Comparison of ENCODE assay signal across 13 mouse cellular contexts in the genomic region with DNA sequence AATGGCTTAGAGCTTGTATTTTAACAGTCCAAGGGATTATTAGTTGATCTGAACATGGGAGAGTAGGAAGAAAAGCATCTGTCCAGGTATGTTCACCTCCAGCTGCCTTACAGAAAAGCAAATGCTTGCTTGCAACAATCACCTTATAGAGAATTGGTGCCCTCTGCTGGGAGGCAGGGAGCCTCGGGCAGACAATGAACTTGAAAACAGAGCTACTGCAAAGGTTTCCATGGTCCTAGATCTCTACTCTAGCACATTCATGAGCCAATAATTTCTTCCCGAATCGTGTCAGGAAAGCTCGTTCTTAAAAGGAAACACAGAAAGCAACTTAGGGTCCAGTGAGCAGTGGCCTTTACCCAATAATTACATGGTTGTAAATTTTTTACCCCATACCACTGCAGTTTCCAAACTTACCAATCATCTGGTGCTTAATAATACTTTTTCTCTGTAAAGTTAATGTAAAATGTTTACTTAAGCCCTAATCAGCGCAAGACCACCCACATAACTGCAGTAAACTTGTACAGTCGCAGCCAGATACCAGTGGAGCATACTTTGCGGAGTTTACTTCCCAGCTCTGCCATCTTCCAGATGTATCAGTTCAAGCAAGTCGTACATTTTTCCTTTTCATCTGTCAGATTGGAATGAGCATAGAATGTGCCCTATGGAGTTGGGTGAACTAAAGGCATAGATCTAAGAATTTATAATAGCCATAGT.
DNase-seq lines count a peak whose midpoint lies in the region; ATAC-seq and TF ChIP-seq lines count a peak whose summit lies in the region.
"Had no signal": no experiment of that assay in that cellular context is flagged by ENCODE, and none has a peak within 500 bp of the region (broad histone marks: within the 10 kb centered on the region; RNA-seq: fewer than 3 reads in every experiment).

No protein-coding gene starts in this region.

- no peak overlapping the region for H3K27ac ChIP-seq in forebrain, postnatal 0 days (ENCODE audit: low read depth, low read length)
- no peak overlapping the region for H3K27ac ChIP-seq in forebrain, embryonic 10.5 days
- H3K27ac ChIP-seq in limb, embryonic 11.5 days (replicated peaks; ENCODE audit: low read depth, low read length): no peak overlapping the region
- H3K27ac ChIP-seq in limb, embryonic 10.5 days: no peak overlapping the region
- no peak overlapping the region for H3K27ac ChIP-seq in ES-Bruce4 (ENCODE audit: insufficient read depth, low read length)
- H3K27ac ChIP-seq: hindbrain, embryonic 15.5 days; stomach, embryonic 15.5 days had no signal

- no peak overlapping the region for H3K4me3 ChIP-seq in forebrain, postnatal 0 days (ENCODE audit: low read depth, low read length)
- no peak overlapping the region for H3K4me3 ChIP-seq in forebrain, embryonic 10.5 days
- no peak overlapping the region for H3K4me3 ChIP-seq in limb, embryonic 11.5 days (ENCODE audit: low read depth, low read length)
- H3K4me3 ChIP-seq in limb, embryonic 10.5 days: no peak overlapping the region
- H3K4me3 ChIP-seq in ES-Bruce4 (ENCODE audit: low read depth, low read length): no peak overlapping the region
- H3K4me3 ChIP-seq: erythroblast, embryonic 14.5 days; heart, embryonic 12.5 days; hindbrain, embryonic 15.5 days; stomach, embryonic 15.5 days had no signal

- TF ChIP-seq CTCF in forebrain, postnatal 0 days (IDR thresholded peaks at IDR 0.05; ENCODE audit: low read depth): 0 out of 2 replicates have a peak, but pooled peaks have one; percentile 13
- peak; percentile 37 for TF ChIP-seq CTCF in ES-Bruce4 (IDR thresholded peaks at IDR 0.05; ENCODE audit: low read depth, low read length)

- H3K9ac ChIP-seq in forebrain, postnatal 0 days: no peak overlapping the region
- H3K9ac ChIP-seq in limb, embryonic 11.5 days (ENCODE audit: low read length): no peak overlapping the region
- no peak overlapping the region for H3K9ac ChIP-seq in ES-Bruce4 (ENCODE audit: low read depth, poor library complexity, severe bottlenecking)
- H3K9ac ChIP-seq: heart, embryonic 12.5 days; hindbrain, embryonic 15.5 days; stomach, embryonic 15.5 days had no signal

- WGBS in forebrain, postnatal 0 days: 76% methylated on average over 8 of the region's 8 CpGs
- WGBS in forebrain, embryonic 10.5 days: 83% methylated on average over 8 of the region's 8 CpGs
- WGBS in limb, embryonic 11.5 days: 54% methylated on average over 8 of the region's 8 CpGs
- 75% methylated on average over 8 of the region's 8 CpGs for WGBS in limb, embryonic 10.5 days

- TF ChIP-seq POLR2A in ES-Bruce4 (IDR thresholded peaks at IDR 0.05; ENCODE audit: insufficient read depth, low read length): no peak

- no peaks in the 10 kb centered on the region for H3K36me3 ChIP-seq in forebrain, postnatal 0 days (ENCODE audit: insufficient read depth)
- no peaks in the 10 kb centered on the region for H3K36me3 ChIP-seq in forebrain, embryonic 10.5 days (replicated peaks)
- no peaks in the 10 kb centered on the region for H3K36me3 ChIP-seq in limb, embryonic 11.5 days (ENCODE audit: control insufficient read depth, insufficient read depth, low read length)
- H3K36me3 ChIP-seq in limb, embryonic 10.5 days: no peaks in the 10 kb centered on the region
- H3K36me3 ChIP-seq in ES-Bruce4 (ENCODE audit: control insufficient read depth, insufficient read depth, low read length, poor library complexity, severe bottlenecking): no peaks in the 10 kb centered on the region
- H3K36me3 ChIP-seq: heart, embryonic 12.5 days; hindbrain, embryonic 15.5 days; stomach, embryonic 15.5 days had no signal

- no peak for TF ChIP-seq EP300 in ES-Bruce4 (IDR thresholded peaks at IDR 0.05; ENCODE audit: insufficient read depth, low read depth, low read length)

- no peak for ATAC-seq in forebrain, postnatal 0 days
- ATAC-seq in limb, embryonic 11.5 days (ENCODE audit: insufficient number of reproducible peaks, low FRiP score, low TSS enrichment, low read depth): peak; percentile 35; the same call in 1 of the 2 replicates

- no peaks in the 10 kb centered on the region for H3K4me1 ChIP-seq in forebrain, postnatal 0 days (ENCODE audit: insufficient read depth)
- H3K4me1 ChIP-seq in forebrain, embryonic 10.5 days: no peaks in the 10 kb centered on the region
- no peaks in the 10 kb centered on the region for H3K4me1 ChIP-seq in limb, embryonic 11.5 days (ENCODE audit: control insufficient read depth, insufficient read depth, low read length)
- no peaks in the 10 kb centered on the region for H3K4me1 ChIP-seq in limb, embryonic 10.5 days
- no peaks in the 10 kb centered on the region for H3K4me1 ChIP-seq in ES-Bruce4 (ENCODE audit: control insufficient read depth, insufficient read depth, low read length)
- H3K4me1 ChIP-seq: heart, embryonic 12.5 days; hindbrain, embryonic 15.5 days; stomach, embryonic 15.5 days had no signal

- H3K4me2 ChIP-seq in forebrain, postnatal 0 days (ENCODE audit: low read depth): no peak overlapping the region
- no peak overlapping the region for H3K4me2 ChIP-seq in limb, embryonic 11.5 days (ENCODE audit: low read depth, severe bottlenecking)
- H3K4me2 ChIP-seq: heart, embryonic 12.5 days; hindbrain, embryonic 15.5 days; stomach, embryonic 15.5 days had no signal

- no peaks in the 10 kb centered on the region for H3K9me3 ChIP-seq in forebrain, postnatal 0 days (ENCODE audit: low read length)
- H3K9me3 ChIP-seq in forebrain, embryonic 10.5 days: no peaks in the 10 kb centered on the region
- H3K9me3 ChIP-seq in limb, embryonic 11.5 days (ENCODE audit: control insufficient read depth, low read length): no peaks in the 10 kb centered on the region
- no peaks in the 10 kb centered on the region for H3K9me3 ChIP-seq in limb, embryonic 10.5 days (replicated peaks)
- H3K9me3 ChIP-seq in ES-Bruce4 (replicated peaks; ENCODE audit: control insufficient read depth, insufficient read depth, low read length, poor library complexity, severe bottlenecking): no peaks in the 10 kb centered on the region
- H3K9me3 ChIP-seq: heart, embryonic 12.5 days; hindbrain, embryonic 15.5 days; stomach, embryonic 15.5 days had no signal

- no peak for DNase-seq in forebrain, postnatal 0 days
- DNase-seq in forebrain, embryonic 10.5 days (ENCODE audit: extremely low spot score, low spot score): no peak
- DNase-seq in limb, embryonic 11.5 days (ENCODE audit: low spot score): peak; percentile 28
- DNase-seq in limb, embryonic 10.5 days (ENCODE audit: low spot score): no peak
- peak; percentile 38 to 63 for DNase-seq in thymus, adult 18-20 months
- no peak for DNase-seq in frontal cortex, postnatal 10 days (ENCODE audit: low spot score in 2 of 2)
- DNase-seq in testis, postnatal 10 days (ENCODE audit: low spot score): no peak
- DNase-seq: layer of hippocampus, adult 9-11 months had no signal

- no peaks in the 10 kb centered on the region for H3K27me3 ChIP-seq in forebrain, postnatal 0 days (ENCODE audit: insufficient read depth, low read length)
- no peaks in the 10 kb centered on the region for H3K27me3 ChIP-seq in forebrain, embryonic 10.5 days (ENCODE audit: poor library complexity, severe bottlenecking)
- no peaks in the 10 kb centered on the region for H3K27me3 ChIP-seq in limb, embryonic 11.5 days (ENCODE audit: control insufficient read depth, insufficient read depth, low read length)
- H3K27me3 ChIP-seq in limb, embryonic 10.5 days (ENCODE audit: low read depth, poor library complexity, severe bottlenecking): no peaks in the 10 kb centered on the region
- no peaks in the 10 kb centered on the region for H3K27me3 ChIP-seq in ES-Bruce4 (ENCODE audit: control insufficient read depth, insufficient read depth, low read length, poor library complexity, severe bottlenecking)
- H3K27me3 ChIP-seq: heart, embryonic 12.5 days; hindbrain, embryonic 15.5 days; stomach, embryonic 15.5 days had no signal

Comparison
In these comparisons a context has a peak if more than half of its experiments do, and no peak if none do; other contexts are left out.
1. DNase-seq: peak in limb, embryonic 11.5 days (single experiment) and thymus, adult 18-20 months (2 of 2); none in forebrain, postnatal 0 days (single experiment), forebrain, embryonic 10.5 days (single experiment), limb, embryonic 10.5 days (single experiment), frontal cortex, postnatal 10 days (0 of 2) and testis, postnatal 10 days (single experiment).